Mouse (Mus musculus) midbrain, embryonic 15.5 days (tissue): ENCODE results near the gene Gm49383. TPM values are rescaled to one million over a fixed set of nuclear protein-coding genes. Genes with fewer than 3 reads are reported as not detected.

Experiments used
- ATAC-seq: fragments of 200-750 bp; cut with Nextera tagmentation; replicated peaks from 2 replicates; pipeline ENCODE4 v1.8.0; 2017; ENCODE audit warnings: moderate TSS enrichment
- H3K27ac ChIP-seq: fragments of 300-500 bp; sonication (generic); 2 replicates; pipeline ENCODE4 v1.5.1; 2015; ENCODE audit warnings: mild to moderate bottlenecking, inconsistent platforms
- H3K27me3 ChIP-seq: fragments of 300-500 bp; sonication (generic); replicated peaks from 2 replicates; pipeline ENCODE4 v1.6.1; 2015; ENCODE audit warnings: inconsistent platforms
- H3K36me3 ChIP-seq: fragments of 300-500 bp; sonication (generic); replicated peaks from 2 replicates; pipeline ENCODE4 v1.6.1; 2015; ENCODE audit warnings: inconsistent platforms
- H3K4me1 ChIP-seq: fragments of 300-500 bp; sonication (generic); 2 replicates; pipeline ENCODE4 v1.6.1; 2015; ENCODE audit warnings: inconsistent platforms
- H3K4me2 ChIP-seq: fragments of 300-500 bp; sonication (generic); 2 replicates; pipeline ENCODE4 v1.6.1; 2015; ENCODE audit warnings: inconsistent platforms, mild to moderate bottlenecking, moderate library complexity
- H3K4me3 ChIP-seq: fragments of 300-500 bp; sonication (generic); 2 replicates; pipeline ENCODE4 v1.5.1; 2015; ENCODE audit warnings: mild to moderate bottlenecking, inconsistent platforms
- H3K9ac ChIP-seq: fragments of 300-500 bp; sonication (generic); 2 replicates; pipeline ENCODE4 v1.6.1; 2015; ENCODE audit warnings: mild to moderate bottlenecking, inconsistent platforms
- H3K9me3 ChIP-seq: fragments of 300-500 bp; sonication (generic); 2 replicates; pipeline ENCODE4 v1.6.1; 2016; ENCODE audit warnings: inconsistent platforms
- WGBS: fragments of 180-500 bp; shearing (Covaris S2); methylation state at CpG from one replicate; pipeline ENCODE4 v1.1.7; 2015; ENCODE audit warnings: mixed read lengths; 5-methylcytosine and 5-hydroxymethylcytosine counted together
- polyA plus RNA-seq: library from polyadenylated mRNA; unstranded; fragments of >200 nt; fragmentation: Nextera tagmentation; extraction: Ambion mirVana; gene quantifications from 2 replicates; pipeline ENCODE4 v1.2.1, GENCODE M21; 2015

The Gm49383 gene
- polyA plus RNA-seq: 12.7 and 14.6 TPM in 2 replicates

- Histone ChIP-seq H3K9me3 (no peaks in the 10 kb centered on the region), H3K9ac (peak within 1 kb of the TSS; percentile 76), H3K27me3 (no peaks in the 10 kb centered on the region), H3K36me3 (no peaks in the 10 kb centered on the region), H3K4me1 (peaks cover 33% of the 10 kb centered on the region), H3K4me3 (peak within 1 kb of the TSS; percentile 89), H3K4me2 (peak within 1 kb of the TSS; percentile 96), H3K27ac (peak within 1 kb of the TSS; percentile 94)
- under 1% methylated on average over 75 of the region's 75 CpGs for WGBS
- peak; percentile 87 for ATAC-seq
Measured at GRCm38 (mm10) chr12:69196444-69197377, at the start of gene Gm49383. Gene Gm49383, minus strand, starts transcription at chr12:69197104.

GRCm38 (mm10) chr12:69241771-69242431 lies 45.0 kb upstream of the Gm49383 start:
- Histone ChIP-seq H3K9ac (peak overlapping the region; percentile 83), H3K4me1 (peaks cover 7% of the 10 kb centered on the region), H3K27me3 (no peaks in the 10 kb centered on the region), H3K27ac (peak overlapping the region; percentile 88), H3K4me2 (peak overlapping the region; percentile 69), H3K9me3 (no peaks in the 10 kb centered on the region), H3K4me3 (peak overlapping the region; percentile 89), H3K36me3 (no peaks in the 10 kb centered on the region)
- ATAC-seq: peak; percentile 97
- under 1% methylated on average over 60 of the region's 64 CpGs for WGBS

GRCm38 (mm10) chr12:69241405-69241770 lies 44.5 kb upstream of the Gm49383 start:
- WGBS: 0% methylated on average over 3 of the region's 3 CpGs
- Histone ChIP-seq H3K9ac (peak overlapping the region; percentile 83), H3K36me3 (no peaks in the 10 kb centered on the region), H3K27me3 (no peaks in the 10 kb centered on the region), H3K4me2 (peak overlapping the region; percentile 69), H3K4me1 (peaks cover 7% of the 10 kb centered on the region), H3K27ac (peak overlapping the region; percentile 88), H3K4me3 (peak overlapping the region; percentile 89), H3K9me3 (no peaks in the 10 kb centered on the region)
- no peak for ATAC-seq

DNA sequence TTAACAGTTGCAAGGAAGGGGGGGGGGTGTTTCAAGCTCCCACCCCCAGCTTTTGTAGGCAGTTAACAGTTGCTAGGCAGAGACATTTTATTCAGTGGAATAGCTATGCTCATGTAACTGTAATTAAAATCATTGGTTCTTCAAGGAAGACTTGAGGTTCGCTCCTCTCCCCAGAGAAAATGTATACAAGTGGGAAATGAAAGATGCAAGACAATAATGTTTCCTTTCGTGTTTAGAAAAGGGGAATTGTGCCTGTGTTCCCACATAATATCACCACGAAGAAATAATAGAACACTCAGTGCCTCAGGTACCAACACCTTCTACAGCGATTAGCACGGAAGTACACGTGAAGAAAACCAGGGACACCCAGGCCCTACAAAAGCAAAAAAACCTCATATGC lies 44.0 kb upstream of the Gm49383 start, which contains the start of gene Klhdc1:
Gene Klhdc1 (plus strand): TSS at position 301 of the 400 bp plus-strand sequence.
- ATAC-seq: no peak
- peak within 1 kb of the TSS; percentile 88 for H3K27ac ChIP-seq
- no peaks in the 10 kb centered on the region for H3K36me3 ChIP-seq
- peaks cover 7% of the 10 kb centered on the region for H3K4me1 ChIP-seq
- H3K9me3 ChIP-seq: no peaks in the 10 kb centered on the region
- peak within 1 kb of the TSS; percentile 69 for H3K4me2 ChIP-seq
- WGBS: 66% methylated on average over 6 of the region's 6 CpGs
- H3K9ac ChIP-seq: peak within 1 kb of the TSS; percentile 83
- H3K4me3 ChIP-seq: peak within 1 kb of the TSS; percentile 89
- no peaks in the 10 kb centered on the region for H3K27me3 ChIP-seq

DNA sequence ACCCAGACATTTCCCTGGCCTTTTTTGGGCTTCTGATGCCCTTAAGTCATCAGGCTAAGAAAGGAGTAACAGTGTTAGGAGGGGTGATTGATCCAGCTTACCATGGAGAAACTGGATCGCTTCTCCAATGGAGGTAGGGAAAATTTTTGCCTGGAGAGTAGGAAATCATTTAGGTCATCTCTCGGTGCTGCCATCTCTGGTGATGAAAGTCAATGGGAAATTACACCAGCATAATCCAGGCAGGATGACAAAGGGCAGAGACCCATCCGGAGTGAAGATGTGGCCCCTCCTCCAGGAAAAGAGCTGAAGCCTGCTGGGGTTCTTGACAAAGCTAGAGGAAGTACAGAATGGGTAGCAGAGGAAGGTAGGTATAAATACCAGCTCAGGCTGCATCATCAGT lies 41.4 kb upstream of the Gm49383 start:
- WGBS: 30% methylated on average over 3 of the region's 3 CpGs
- no peaks in the 10 kb centered on the region for H3K9me3 ChIP-seq
- H3K27me3 ChIP-seq: no peaks in the 10 kb centered on the region
- no peak overlapping the region for H3K9ac ChIP-seq
- peaks cover 7% of the 10 kb centered on the region for H3K4me1 ChIP-seq
- no peak overlapping the region for H3K4me3 ChIP-seq
- no peaks in the 10 kb centered on the region for H3K36me3 ChIP-seq
- no peak overlapping the region for H3K27ac ChIP-seq
- H3K4me2 ChIP-seq: no peak overlapping the region
- no peak for ATAC-seq

GRCm38 (mm10) chr12:69235782-69236181 lies 38.9 kb upstream of the Gm49383 start:
- 93% methylated on average over 6 of the region's 6 CpGs for WGBS
- Histone ChIP-seq H3K36me3 (no peaks in the 10 kb centered on the region), H3K9me3 (no peaks in the 10 kb centered on the region)

DNA sequence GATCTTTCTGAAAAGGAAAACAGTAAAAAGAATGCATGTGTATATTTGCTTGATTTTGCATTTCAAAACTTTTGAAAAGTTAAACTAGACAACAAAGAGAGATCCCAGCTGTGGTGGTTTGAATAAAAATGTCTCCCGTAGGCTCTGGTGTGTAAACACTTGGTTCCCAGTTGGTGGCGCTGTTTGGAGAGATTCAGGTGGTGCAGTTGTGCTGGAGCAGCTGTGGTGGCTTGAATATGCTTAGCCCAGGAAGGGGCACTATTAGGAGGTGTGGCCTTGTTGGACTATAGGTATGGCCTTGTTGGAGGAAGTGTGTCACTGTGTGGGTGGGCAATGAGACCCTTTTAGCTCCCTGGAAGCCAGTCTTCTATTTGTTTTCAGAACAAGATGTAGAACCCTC lies 32.3 kb upstream of the Gm49383 start:
- H3K9ac ChIP-seq: no peak overlapping the region
- H3K27ac ChIP-seq: no peak overlapping the region
- no peaks in the 10 kb centered on the region for H3K27me3 ChIP-seq
- no peaks in the 10 kb centered on the region for H3K4me1 ChIP-seq
- no peak for ATAC-seq
- H3K9me3 ChIP-seq: no peaks in the 10 kb centered on the region
- H3K4me3 ChIP-seq: no peak overlapping the region
- no peak overlapping the region for H3K4me2 ChIP-seq
- WGBS: 64% methylated on average over 2 of the region's 2 CpGs
- no peaks in the 10 kb centered on the region for H3K36me3 ChIP-seq

More at GRCm38 (mm10) chr12:69235782-69236181, 38.9 kb upstream of the Gm49383 start:
- no peak overlapping the region for H3K9ac ChIP-seq
- no peaks in the 10 kb centered on the region for H3K27me3 ChIP-seq
- no peak overlapping the region for H3K4me2 ChIP-seq
- H3K27ac ChIP-seq: no peak overlapping the region
- no peak for ATAC-seq
- H3K4me3 ChIP-seq: no peak overlapping the region
- peaks cover 3% of the 10 kb centered on the region; the same call in 1 of the 2 replicates for H3K4me1 ChIP-seq

DNA sequence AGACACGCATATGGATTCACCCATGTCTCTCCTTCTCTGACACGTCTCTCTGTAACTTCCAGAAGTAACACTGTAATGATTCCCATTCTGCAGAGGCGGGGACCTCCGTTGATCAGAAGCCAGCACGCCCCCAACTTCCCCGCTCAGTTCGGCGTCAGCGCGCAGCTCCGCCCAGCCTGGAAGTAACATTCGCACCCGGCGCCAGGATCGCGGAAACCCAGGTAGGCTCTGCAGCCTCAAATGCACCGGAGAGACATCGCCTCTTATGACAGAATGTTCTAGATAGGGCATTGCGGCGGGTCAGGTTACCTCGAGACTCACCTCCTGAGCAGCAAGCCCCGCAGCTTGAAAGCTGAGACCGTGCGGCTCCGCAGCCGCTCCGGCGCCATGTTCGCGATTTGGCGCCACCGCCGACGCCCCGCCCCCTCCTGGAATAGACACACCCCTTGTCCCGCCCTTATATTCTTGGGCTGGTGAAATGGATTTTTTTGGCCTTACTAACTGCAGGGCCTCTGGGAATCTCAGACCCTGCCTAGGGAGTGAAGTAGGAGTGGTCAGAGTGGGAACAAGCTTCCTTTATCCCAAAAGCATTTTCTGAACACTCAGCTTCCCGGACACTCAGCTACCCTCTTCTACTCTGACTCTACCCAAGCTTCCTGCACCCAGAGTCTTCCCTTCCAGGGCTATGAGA lies 31.0 kb upstream of the Gm49383 start, which contains the start of gene Pole2:
Gene Pole2 (minus strand): TSS at position 420 of the 691 bp plus-strand sequence.
- Histone ChIP-seq H3K36me3 (no peaks in the 10 kb centered on the region), H3K27me3 (no peaks in the 10 kb centered on the region), H3K9me3 (no peaks in the 10 kb centered on the region), H3K4me1 (no peaks in the 10 kb centered on the region), H3K27ac (peak within 1 kb of the TSS; percentile 75), H3K4me3 (peak within 1 kb of the TSS; percentile 82), H3K4me2 (peak within 1 kb of the TSS; percentile 56), H3K9ac (peak within 1 kb of the TSS; percentile 55)
- under 1% methylated on average over 37 of the region's 37 CpGs for WGBS
- peak; percentile 95 for ATAC-seq

DNA sequence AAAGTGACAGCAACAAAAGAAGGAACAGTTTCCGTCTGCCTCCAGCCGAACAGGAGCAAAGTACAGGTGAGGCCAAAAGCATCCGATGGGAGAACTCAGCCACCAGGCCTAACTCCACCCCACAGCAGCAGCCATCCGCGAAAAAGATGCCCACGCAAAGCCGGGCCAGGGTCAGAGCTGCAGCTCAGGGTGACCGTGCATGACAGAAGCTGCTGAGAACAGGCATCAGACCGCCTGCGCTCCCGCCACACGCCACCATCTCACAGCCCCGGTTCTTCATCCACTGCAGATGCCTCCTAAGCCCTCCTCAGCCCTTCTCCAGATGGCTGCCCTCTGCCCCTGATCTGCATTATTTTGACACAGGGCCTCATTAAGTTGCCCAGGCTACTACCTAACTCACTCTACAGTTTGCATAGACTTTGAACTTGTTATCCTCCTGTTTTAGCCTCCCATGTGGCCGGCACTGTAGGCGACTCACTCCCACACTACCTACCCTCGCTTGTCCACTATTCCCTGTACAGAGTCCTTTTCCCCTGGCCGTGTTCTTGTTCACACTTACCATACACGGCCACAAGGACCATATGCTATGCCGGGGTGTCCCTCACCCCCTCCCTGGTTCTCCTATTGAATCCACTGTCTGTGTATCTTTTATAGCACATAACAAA lies 23.8 kb upstream of the Gm49383 start:
- no peak overlapping the region for H3K9ac ChIP-seq
- ATAC-seq: no peak
- H3K4me2 ChIP-seq: no peak overlapping the region
- H3K36me3 ChIP-seq: no peaks in the 10 kb centered on the region
- H3K4me3 ChIP-seq: no peak overlapping the region
- no peaks in the 10 kb centered on the region for H3K27me3 ChIP-seq
- H3K9me3 ChIP-seq: no peaks in the 10 kb centered on the region
- H3K27ac ChIP-seq: no peak overlapping the region
- 89% methylated on average over 19 of the region's 19 CpGs for whole genome bisulfite sequencing
- no peaks in the 10 kb centered on the region for H3K4me1 ChIP-seq

DNA sequence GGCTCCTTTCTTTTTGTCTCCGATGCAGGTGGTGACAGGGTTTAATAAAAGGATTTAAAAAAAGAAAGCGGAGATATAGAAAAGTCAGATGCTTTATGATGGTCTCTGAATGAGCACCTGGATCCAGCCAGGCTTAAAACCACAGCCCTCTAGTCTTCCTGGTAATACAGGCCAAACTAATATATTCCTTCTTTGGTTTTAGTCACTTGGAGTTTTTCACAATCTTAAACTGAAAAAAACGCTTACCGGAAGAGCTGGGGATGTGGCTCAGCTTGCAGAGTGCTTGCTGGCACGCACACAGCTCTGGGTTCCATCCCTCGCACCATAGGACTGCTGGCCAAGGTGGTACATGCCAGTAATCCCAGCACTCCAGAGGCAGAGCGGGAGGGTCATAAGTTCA lies 19.7 kb upstream of the Gm49383 start:
- Histone ChIP-seq H3K27me3 (no peaks in the 10 kb centered on the region), H3K4me2 (no peak overlapping the region), H3K4me3 (no peak overlapping the region), H3K36me3 (no peaks in the 10 kb centered on the region), H3K27ac (no peak overlapping the region), H3K9ac (no peak overlapping the region), H3K4me1 (no peaks in the 10 kb centered on the region), H3K9me3 (no peaks in the 10 kb centered on the region)
- 97% methylated on average over 7 of the region's 7 CpGs for WGBS
- ATAC-seq: no peak

- Histone ChIP-seq H3K4me2 (no peak overlapping the region), H3K9ac (no peak overlapping the region), H3K27ac (no peak overlapping the region), H3K4me3 (no peak overlapping the region), H3K36me3 (no peaks in the 10 kb centered on the region), H3K9me3 (no peaks in the 10 kb centered on the region), H3K27me3 (no peaks in the 10 kb centered on the region), H3K4me1 (no peaks in the 10 kb centered on the region)
- no peak for ATAC-seq
- 85% methylated on average over 3 of the region's 3 CpGs for WGBS
Measured at GRCm38 (mm10) chr12:69215000-69215785, 18.3 kb upstream of the Gm49383 start.
